Mouse (Mus musculus) frontal cortex, postnatal 36 days (tissue): Measurements from ENCODE around the gene Wdr73.
A peak's percentile ranks its signal among the peaks of the same experiment; 100 is the strongest.

Experiments used
- DNase-seq, 2 experiments: peaks; one replicate each; pipeline ENCODE4 v3.0.0; 2022; ENCODE audit warnings: low spot score in 2 of 2

Gene Wdr73

DNA sequence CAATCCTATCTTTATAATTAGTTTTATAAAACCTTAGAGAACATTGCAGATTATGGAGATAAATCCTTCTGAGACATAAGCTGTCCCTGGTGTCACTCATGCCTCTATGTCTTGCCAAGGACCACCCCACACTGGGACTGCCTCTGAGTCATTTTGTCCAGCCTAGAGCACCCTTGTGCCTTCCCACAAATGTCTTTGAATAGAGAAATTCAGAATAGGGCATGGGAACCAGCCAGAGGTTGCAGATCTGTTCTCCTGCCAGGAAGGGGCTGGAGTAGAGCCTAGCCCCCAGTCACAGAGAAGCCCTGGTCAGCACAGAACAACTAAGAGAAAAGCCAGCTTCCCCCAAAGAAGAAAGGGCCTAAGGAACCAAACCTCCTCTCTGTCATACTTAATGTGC, 45.8 kb downstream of the Wdr73 start:
- peak in 1 of 2 experiments; percentile 30 for DNase-seq

DNA sequence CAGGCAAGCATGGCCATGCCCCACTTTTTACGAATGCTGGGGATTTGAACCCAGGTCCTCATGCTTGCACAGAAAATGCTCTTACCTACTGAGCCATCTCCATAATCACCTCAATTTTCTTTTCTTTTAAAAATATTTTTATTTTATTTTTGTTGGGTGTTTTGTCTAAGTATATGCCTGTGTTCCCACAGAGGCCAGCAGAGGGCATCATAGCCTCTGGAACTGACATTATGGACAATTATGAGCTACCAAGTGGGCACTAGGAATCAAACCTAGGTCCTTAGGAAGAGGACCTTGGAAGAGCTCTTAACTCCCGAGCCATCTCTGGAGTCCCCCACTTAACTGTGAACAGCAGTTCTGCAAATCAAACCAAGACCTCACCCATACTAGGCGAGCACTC, 47.9 kb downstream of the Wdr73 start:
- no peak for DNase-seq

DNA sequence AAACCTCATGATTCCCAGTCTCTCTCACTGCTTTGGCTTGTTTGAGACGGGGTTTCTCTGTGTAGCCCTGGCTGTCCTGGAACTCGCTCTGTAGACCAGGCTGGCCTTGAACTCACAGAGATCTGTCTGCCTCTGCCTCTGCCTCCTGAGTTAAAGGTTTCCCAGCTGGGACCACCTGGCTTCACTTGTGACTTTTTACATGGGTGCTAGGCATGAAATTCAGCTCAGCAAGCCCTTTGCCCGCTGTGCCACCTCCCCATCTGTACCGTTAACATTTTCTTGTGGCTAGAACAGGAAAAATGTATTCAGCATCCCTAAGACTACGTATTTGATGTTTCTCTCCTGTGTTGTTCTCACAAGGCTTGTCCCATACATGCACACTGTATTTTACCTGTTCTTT, 50.5 kb downstream of the Wdr73 start:
- DNase-seq: no peak

DNA sequence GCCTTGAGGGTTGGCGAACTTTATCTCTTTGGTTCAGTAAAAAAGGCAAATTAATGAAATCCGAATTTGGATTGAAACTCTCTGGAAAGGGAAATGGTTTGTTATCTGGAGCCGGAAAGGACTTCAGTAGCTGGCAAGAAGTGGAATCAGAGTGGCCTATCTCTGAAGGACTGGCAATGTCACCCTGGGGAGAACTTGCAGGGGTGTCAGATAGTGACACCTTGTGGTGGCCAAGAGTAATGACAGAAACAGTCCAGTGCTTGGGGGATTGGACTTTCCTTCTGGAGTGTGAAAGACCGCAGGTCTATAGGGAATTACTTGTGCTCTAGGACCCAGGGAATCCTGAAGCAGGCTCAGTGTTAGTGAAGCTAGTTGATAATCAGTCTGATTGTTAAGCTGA, 51.4 kb downstream of the Wdr73 start:
- peak in 1 of 2 experiments; percentile 44 for DNase-seq

DNA sequence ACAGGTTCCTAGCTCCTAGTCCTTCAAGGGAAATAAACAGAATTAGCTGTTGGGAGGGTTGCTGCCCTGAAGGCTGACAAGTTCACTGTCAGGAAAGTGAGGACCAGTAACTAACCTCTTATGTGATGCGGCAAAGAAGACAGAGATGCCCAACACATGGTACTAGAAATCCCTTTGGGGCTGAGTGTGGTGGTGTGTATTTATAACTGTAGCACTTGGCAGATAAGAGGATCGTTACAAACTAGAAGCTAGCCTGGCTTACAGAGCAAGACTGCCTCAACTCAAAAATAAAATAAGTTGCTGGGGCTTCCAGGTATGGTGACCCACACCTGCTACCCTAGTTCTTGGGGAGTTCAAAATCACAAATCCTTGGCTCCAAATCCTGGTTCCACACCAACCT, 51.8 kb downstream of the Wdr73 start:
- DNase-seq: no peak

DNA sequence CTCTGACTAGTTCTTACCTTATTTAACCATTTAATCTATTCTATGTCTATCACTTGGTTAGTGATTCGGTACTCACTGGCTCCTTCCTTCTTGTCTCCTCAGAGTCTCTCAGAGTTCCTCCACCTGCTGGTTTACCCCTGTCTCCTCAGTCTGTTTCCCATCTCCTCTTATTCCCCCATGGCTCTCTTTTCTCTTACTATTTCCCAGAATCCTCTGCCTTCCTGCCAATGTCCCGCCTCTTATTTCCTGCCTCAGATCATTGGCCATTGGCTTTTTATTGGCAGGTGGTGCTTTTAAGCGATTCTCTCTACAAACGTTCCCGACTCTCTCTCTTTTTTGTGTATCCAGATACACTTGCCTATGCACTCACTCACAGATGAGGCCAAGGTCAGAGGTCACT, 54.4 kb downstream of the Wdr73 start:
- DNase-seq: no peak

DNA sequence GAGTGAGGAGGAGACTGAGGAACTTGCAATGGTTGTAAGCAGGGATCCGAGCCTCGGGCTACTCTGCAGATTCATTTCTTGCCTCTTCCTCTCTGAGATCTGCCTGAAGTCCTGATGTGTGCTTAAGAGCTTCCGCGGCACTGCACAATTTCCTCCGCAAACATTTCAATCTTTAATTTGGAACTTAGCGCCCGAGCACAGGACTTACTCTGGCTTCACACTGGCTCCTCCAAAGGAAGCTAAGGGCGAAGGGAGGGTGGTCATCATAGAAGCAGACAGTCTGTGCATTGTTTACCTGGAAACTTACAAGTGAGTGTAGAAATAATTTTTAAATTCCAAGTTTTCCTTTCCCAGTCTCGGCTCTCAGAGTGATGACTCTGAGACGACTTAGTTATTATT, 54.8 kb downstream of the Wdr73 start:
- no peak for DNase-seq

DNA sequence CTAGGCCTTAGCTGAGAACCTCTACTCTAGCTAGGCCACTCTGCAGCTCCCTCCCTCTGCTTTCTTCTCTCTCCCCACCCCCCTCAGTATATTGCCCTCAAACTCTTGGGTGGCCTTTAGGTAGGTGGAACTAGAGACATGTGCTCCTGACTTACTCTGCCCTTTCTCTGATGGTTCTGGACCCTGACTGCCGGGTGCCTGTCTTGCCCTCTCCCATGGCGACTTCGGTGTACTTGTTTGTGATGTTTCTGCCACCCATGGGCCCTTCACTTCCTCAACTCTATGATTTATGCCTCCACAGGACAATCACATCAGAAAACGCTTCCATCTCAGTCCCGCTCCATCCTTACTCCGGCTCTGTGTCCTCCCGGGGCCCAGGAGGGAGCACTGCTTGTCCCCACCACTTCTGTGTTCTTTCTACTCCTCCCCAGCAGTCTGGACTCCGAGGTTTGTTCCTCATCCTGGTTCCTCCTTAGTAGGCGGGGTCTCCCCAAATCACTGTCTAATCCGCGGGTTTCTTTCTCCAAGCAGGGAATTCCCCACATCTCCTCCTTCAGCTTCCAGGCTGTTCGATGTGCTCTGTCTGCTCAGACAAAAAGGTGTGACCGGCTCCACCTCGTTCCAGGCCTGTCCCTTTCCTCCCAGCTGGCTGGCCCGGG, 55.3 kb downstream of the Wdr73 start:
- no peak for DNase-seq

DNA sequence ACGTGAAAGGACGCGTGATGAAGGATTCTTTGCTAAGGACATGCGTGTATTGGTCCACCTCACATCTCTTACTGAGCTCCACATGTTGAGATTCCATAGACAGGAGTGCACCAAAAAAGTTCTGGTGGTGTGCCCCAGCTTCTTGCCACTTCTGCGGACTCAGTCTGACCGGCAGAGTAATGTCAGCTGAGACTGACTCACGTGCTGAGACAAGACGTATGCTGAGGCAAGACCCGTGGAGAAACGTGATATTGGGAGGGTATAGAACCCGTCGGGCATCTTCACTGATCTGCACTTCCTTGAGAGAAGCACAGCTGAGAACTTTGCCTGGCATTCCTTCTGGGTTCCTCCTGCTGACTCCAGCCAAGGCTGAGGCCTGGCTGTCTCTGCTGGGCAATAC, 56.4 kb downstream of the Wdr73 start:
- DNase-seq: no peak

DNA sequence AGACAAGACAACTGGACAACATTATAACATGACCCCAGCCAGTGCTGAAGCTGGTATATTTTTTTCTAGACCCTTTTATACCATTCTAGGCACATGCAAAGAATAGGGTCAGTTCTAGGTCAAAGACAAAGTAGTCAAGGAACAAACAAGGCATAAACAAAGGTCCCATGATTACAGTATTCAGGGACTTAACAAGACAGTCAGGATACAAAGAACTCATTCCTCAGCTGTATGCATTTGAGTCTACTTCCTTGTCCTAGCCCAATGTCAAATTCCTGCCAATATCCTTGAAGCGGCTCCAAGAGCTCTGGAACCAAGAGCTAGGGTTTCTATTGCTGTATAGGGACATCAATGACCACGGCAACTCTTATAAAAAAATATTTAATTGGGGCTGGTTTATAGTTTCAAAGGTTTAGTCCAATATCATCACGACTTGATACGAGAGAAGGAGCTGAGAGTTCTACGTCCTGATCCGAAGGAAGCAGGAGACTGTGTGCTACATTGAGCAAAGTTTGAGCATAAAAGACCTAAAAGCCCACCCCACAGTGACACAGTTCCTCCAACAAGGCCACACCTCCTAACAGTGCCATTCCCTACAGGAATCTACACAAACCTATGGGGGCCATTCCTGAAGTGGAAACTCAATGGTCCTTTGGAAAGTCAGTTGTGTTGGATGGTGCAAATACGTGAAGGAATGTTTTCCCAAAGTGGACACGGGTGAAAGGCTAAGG, 57.0 kb downstream of the Wdr73 start:
- no peak for DNase-seq

DNA sequence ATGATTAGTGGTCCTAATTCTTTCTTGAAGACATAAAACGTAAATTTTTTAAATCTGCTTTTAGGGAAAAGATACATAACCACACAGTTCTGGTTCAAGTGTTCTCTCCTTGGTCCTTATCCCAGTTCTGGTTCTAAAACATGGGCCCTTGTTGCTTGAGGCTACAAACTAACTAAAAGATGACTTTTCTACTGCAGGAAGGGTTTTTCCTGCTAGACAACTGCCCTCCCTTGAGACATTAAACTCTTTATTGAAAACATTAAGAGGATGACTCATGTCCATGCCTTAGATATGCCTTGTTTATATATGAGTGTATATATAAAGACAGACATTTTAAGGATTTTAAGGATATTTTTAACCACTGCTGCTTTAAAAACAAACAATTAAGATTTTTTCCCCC, 57.9 kb downstream of the Wdr73 start:
- no peak for DNase-seq

DNA sequence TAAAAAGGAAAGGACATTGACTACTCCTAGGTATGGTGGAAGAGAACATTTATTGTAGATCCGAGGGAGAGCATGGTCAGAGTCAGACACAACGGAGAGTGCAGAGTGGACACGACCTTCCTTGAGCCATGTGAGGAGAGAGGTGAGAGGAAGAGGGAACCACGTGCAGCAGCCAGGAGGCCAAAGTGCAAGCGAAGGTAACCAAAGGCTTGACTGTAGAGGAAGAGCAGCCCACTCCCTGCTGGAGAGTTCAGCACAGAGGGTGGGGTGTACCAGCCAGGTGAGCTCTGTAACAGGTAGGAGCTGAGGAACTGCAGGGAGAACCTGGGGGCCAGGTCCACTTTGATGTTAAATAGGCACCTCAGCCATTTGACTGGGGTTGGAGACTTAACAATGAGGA, 58.9 kb downstream of the Wdr73 start:
- no peak for DNase-seq

DNA sequence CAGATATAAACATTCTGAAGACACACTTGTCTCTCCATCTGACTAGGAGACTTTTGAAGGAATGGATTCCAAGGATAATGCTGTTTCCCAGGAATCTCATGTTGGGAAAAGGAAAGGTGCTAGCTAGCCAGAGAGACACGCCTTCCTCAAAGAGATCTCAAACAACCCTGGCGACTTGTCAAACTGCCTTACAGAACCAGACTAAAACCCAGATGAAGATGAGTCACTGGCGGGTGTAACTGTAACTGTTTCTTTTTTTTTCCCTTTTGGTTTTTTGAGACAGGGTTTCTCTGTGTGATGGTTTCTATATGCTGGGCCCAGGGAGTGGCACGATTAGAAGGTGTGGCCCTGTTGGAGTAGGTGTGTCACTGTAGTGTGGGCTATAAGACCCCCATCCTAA, 60.1 kb downstream of the Wdr73 start:
- DNase-seq: peak in 1 of 2 experiments; percentile 38
